Mouse (Mus musculus) effector memory CD4-positive, alpha-beta T cell, adult 5 months (primary cell): ENCODE data around the gene Ak6. TPM values are rescaled to one million over a fixed set of nuclear protein-coding genes. Genes with fewer than 3 reads are reported as not detected.

Source experiments
- polyA plus RNA-seq: library from polyadenylated mRNA; unstranded; fragments of 100-300 nt; shearing (Covaris generic); gene quantifications from one replicate; pipeline ENCODE4 v1.2.1, GENCODE M21; 2017

Ak6 gene
- 77.0 TPM for polyA plus RNA-seq

DNA sequence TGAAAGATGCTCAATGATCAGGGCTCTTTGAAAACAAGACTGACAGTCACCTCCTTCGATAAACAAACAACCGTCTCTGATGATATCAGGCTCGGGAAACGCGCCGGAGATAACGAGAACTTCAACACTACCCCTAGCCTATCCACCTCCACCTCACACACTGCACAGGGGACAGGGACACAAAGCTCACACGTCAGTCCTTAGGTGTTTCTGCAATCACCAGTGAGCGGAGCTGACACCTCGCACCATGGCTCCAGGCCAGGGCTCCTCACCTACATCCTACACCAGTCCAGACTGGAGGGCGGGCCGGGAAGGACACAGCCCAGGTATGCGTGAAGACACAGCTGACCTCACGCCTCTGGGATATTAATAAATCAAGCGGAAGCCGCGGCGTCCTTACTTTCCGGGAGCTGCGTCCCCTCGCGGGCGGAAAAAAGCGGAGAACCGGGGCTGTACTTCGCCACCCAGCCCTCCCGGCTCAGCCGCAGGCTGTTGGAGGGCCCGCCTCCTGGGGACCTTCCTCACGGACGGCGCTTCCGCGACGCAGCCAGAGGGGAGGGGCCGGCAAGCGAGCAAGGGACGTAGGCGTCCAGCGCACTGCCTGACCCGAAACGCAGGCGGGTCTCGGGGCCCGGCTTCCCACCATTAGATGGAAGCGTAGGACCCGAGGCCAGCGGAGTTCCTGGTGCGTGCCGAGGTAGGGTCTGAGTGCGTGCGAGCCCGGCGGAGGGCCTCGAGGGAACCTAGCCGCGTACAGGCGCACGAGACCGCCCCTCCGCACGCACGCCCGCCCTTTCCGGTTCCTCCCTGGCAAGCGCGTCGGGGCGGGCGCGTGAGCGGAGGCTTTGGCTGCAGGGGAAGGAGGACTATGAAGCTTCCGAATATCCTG is at the start of gene Ak6, which contains the start of gene Rad17:
TSS of gene Ak6 (plus strand) at position 430 of the 889 bp plus-strand sequence.
TSS of gene Rad17 (minus strand) at position 502 of the 889 bp plus-strand sequence.

DNA sequence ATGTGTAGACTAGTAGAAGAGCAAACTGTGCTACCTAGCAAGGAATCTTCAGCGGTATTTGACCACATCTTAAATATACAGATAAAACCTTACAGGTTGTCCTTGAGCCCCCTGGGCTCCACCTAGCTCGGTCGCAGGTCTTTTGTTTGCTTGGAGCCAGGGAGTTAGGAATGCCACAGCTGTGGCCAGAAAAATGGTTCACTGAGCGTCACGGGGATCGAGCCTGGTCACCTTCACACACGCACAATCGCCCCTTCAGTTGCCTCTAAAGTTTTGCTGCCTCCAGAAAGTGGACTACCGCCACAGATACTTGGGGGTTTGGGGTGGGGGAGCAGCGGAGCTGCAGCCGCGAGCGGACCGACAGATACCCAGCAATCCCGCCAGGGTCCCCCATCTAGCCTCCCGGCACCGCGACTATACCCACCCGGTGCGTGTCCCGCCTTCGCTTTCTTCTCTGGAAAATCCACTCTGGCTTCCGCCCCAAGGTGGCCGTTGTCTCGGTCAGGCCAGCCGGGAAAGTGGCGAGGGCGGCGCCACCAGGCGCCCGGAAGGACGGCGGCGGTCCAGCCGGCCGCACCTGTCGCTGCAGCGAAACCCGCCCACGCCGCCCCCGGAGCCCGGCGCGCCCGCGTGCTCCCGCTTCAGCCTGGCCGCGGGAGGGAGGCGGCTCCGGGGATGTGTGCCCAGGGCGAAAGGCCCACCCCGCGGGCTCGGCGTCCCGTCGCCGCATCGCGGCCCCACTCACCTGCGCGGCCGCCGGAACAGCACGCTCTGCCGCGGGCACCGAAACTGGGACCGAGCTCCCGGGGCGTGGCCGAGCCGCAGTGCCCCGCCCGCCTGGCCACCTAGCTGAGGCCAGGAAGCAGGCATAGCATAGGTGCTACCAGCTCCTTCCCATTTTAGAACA is 34.3 kb upstream of the Ak6 start, which contains the start of gene Marveld2:
TSS of gene Marveld2 (minus strand) at position 791 of the 907 bp plus-strand sequence.

DNA sequence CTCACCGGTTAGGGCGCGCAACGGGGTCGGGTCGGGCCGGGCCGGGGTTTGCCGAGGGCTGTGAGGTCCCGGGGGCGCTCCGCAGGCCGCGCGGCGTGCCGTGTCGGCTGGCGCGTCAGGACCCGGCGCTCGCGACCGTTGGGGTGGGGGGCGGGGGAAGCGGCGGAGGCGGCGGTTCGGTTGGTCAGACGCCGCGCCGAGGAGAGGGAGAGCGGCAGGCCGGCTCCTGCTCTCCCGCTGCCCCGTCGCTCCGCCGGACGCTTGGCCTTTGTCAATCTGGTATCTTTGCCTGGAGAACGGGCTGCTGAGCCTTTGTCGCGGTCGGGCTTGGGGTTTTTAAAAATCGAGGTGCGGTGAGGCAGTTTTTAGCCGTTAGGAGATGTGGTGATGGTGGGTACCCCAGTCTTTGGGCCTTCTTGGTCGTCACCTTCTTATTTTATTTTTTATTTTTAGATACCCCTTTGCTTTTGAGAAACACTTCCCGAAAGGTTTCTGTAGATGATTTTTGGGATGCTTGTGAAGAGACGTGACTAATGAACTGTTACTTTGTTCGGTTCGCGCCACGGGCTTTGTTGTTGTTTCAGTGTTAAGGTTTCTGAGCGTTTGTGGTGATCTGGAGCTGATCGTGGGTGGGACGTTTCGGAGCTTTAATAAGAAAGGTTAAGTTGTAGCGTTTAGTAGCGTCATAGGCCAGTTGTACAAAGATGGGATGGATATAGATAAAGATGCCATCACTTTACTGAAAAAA is 834 bp downstream of the Ak6 start, which contains the start of gene Taf9:
TSS of gene Taf9 (plus strand) at position 141 of the 748 bp plus-strand sequence.

DNA sequence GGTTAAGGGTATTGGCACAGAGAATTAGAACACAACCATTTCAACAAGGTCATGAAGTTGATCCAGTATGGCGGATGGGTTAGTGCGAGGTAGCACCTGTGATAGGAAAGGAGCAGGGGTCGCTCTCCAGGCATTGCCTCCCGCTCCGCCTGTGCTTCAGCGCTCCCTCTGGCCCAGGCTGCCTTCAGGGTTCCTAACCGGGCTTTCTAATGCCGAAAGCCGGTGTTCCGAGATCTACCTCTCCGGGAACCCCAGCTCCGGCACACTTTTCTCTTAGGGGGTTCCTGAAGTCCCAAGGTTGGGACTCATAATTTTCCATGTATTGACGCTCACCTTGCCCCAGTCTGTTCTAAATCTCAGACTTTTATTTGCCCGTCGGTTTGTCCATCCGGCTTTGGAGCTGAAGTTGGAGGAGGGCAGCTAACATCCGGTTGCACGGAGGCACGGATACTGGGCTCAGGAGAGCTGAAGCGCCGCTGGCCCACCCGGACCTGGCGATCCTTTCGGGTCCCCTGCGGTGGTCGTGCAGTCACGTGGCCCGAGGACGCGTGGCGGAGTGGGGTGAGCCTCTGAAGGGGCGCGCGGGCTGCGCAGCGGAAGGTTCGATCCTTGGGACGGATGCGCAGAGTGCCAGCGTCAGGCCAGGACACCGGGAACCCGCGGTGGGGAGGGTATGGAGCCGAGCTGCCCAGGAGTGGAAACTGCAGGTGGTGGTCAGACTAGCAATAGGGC is 18.7 kb downstream of the Ak6 start, which contains the start of gene Ccdc125:
TSS of gene Ccdc125 (plus strand) at position 427 of the 732 bp plus-strand sequence.

Other genes starting within 250 kb of the Ak6 start
- gene Naip1, start 198.1 kb upstream of the Ak6 start, polyA plus RNA-seq = not detected
- gene Gtf2h2, start 158.4 kb upstream of the Ak6 start, polyA plus RNA-seq = 36.9 TPM
- not detected for gene Ocln, start 98.3 kb upstream of the Ak6 start, polyA plus RNA-seq
- gene Marveld2, start 34.0 kb upstream of the Ak6 start, polyA plus RNA-seq = 8.5 TPM
- 18.3 TPM for gene Rad17, start 72 bp downstream of the Ak6 start, polyA plus RNA-seq
- gene Taf9, start 600 bp downstream of the Ak6 start, polyA plus RNA-seq = 9.6 TPM
- gene Ccdc125, start 18.7 kb downstream of the Ak6 start, polyA plus RNA-seq = 14.6 TPM
- gene Cdk7, start 80.0 kb downstream of the Ak6 start, polyA plus RNA-seq = 45.3 TPM
- 46.5 TPM for gene Mrps36, start 93.7 kb downstream of the Ak6 start, polyA plus RNA-seq
- 0.90 TPM for gene Cenph, start 124.9 kb downstream of the Ak6 start, polyA plus RNA-seq
- gene Ccnb1, start 135.6 kb downstream of the Ak6 start, polyA plus RNA-seq = 1.2 TPM
- 60.0 TPM for gene Slc30a5, start 182.4 kb downstream of the Ak6 start, polyA plus RNA-seq